Mouse (Mus musculus) lung, postnatal 0 days (tissue): ENCODE measurements at regions not wholly inside any gene's neighbourhood (a gene's known extent, or its start where the extent isn't known, plus 50 kb on each side); places are given as distances from the start of the nearest gene placed in this dataset.

Experiments used
- CTCF ChIP-seq: IDR thresholded peaks from 2 replicates; pipeline ENCODE4 v1.5.1; 2016; ENCODE audit warnings: antibody characterized with exemption, mild to moderate bottlenecking
- EP300 ChIP-seq: IDR thresholded peaks from 2 replicates; pipeline ENCODE4 v1.6.1; 2016; ENCODE audit warnings: antibody characterized with exemption, mild to moderate bottlenecking, control low read depth

DNA sequence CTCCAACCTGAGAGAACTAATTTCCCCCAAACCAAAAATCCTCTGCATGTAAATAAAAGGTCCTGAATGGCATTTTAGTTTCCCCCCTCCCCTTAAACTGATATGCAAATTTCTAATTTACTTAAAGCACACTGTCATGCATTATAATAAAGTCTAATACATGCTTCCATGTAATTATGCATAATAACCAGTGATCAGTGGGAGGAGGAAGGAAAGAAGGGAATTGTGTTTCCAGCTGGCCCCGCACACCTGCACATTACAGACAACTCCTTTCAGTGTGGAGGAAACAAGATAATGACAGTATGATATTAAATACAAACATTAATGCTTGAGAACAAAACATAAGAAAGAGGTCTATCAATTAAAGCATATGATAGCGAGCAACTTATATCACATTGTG lies 329.5 kb upstream of the Lcorl start:
- TF ChIP-seq EP300 (no peak), CTCF (no peak)
